Mouse (Mus musculus) megakaryocyte, adult 5-6 weeks (primary cell): ENCODE data around the gene Sost. TPM values are rescaled to one million over a fixed set of nuclear protein-coding genes. Genes with fewer than 3 reads are reported as not detected.
A peak's percentile ranks its signal among the peaks of the same experiment; 100 is the strongest.
"Not testable (repeated sequence)": the region's sequence is repeated elsewhere in the genome, so short reads cannot be mapped to it uniquely, and the experiment has no call there.

Experiments used
- ATAC-seq: 2 replicates; pipeline ENCODE4 v1.8.0; 2016; ENCODE audit warnings: mild to moderate bottlenecking, inconsistent platforms; ENCODE audit not compliant: poor library complexity, severe bottlenecking
- total RNA-seq, 2 experiments: library from RNA; stranded (forward) in 1 of 2; stranded (reverse) in 1 of 2; fragments of 153-499, 151-499 nt in 1 of 2; fragments of 221-1000, 200-1000 nt in 1 of 2; gene quantifications; 2 replicates each; pipeline versions ENCODE4 v1.2.3 to v1.2.4; 2015 to 2017

Gene Sost
- total RNA-seq (2015) (not detected in 2 replicates), total RNA-seq (2017) (not detected in 2 replicates)

- ATAC-seq = no peak
Measured at GRCm38 (mm10) chr11:101966965-101967614, at the start of gene Sost. Gene Sost, minus strand, starts transcription at chr11:101967015.

- no peak for ATAC-seq
Measured at GRCm38 (mm10) chr11:102016136-102016535, 49.3 kb upstream of the Sost start.

- ATAC-seq = no peak
Measured at GRCm38 (mm10) chr11:102015472-102015871, 48.7 kb upstream of the Sost start.

- no peak for ATAC-seq
Measured at GRCm38 (mm10) chr11:102013201-102013600, 46.4 kb upstream of the Sost start.

GRCm38 (mm10) chr11:102011510-102011909 lies 44.7 kb upstream of the Sost start:
- ATAC-seq = no peak

- ATAC-seq = no peak
Measured at GRCm38 (mm10) chr11:102010140-102010539, 43.3 kb upstream of the Sost start.

GRCm38 (mm10) chr11:102008954-102009637 lies 42.3 kb upstream of the Sost start:
- no peak for ATAC-seq

GRCm38 (mm10) chr11:102008372-102008771 lies 41.6 kb upstream of the Sost start:
- ATAC-seq = no peak

- no peak for ATAC-seq
Measured at GRCm38 (mm10) chr11:102006688-102007087, 39.9 kb upstream of the Sost start.

- ATAC-seq = no peak
Measured at GRCm38 (mm10) chr11:102006271-102006670, 39.5 kb upstream of the Sost start.

- ATAC-seq = no peak
Measured at GRCm38 (mm10) chr11:102004251-102004650, 37.4 kb upstream of the Sost start.

- no peak for ATAC-seq
Measured at GRCm38 (mm10) chr11:101999466-101999865, 32.7 kb upstream of the Sost start.

- no peak for ATAC-seq
Measured at GRCm38 (mm10) chr11:101998258-101998657, 31.4 kb upstream of the Sost start.

GRCm38 (mm10) chr11:101995938-101996337 lies 29.1 kb upstream of the Sost start:
- ATAC-seq = no peak

- no peak for ATAC-seq
Measured at GRCm38 (mm10) chr11:101994100-101994499, 27.3 kb upstream of the Sost start.

GRCm38 (mm10) chr11:101992411-101992810 lies 25.6 kb upstream of the Sost start:
- no peak for ATAC-seq

GRCm38 (mm10) chr11:101991813-101992212 lies 25.0 kb upstream of the Sost start:
- no peak for ATAC-seq

GRCm38 (mm10) chr11:101990244-101990643 lies 23.4 kb upstream of the Sost start:
- ATAC-seq = no peak

- ATAC-seq = no peak
Measured at GRCm38 (mm10) chr11:101986913-101987312, 20.1 kb upstream of the Sost start, which contains the start of gene Dusp3. Gene Dusp3, minus strand, starts transcription at chr11:101987013.

GRCm38 (mm10) chr11:101985990-101986389 lies 19.2 kb upstream of the Sost start:
- peak; percentile 28 for ATAC-seq

- ATAC-seq = not testable (repeated sequence)
Measured at GRCm38 (mm10) chr11:101985450-101985849, 18.6 kb upstream of the Sost start.
